Mouse (Mus musculus) embryo, embryonic 10 days (tissue): ENCODE measurements around the gene Bfsp2.

Experiments used
- DNase-seq: peaks from one replicate; pipeline ENCODE4 v3.0.0-alpha.2; 2015; ENCODE audit warnings: low spot score

The Bfsp2 gene

DNA sequence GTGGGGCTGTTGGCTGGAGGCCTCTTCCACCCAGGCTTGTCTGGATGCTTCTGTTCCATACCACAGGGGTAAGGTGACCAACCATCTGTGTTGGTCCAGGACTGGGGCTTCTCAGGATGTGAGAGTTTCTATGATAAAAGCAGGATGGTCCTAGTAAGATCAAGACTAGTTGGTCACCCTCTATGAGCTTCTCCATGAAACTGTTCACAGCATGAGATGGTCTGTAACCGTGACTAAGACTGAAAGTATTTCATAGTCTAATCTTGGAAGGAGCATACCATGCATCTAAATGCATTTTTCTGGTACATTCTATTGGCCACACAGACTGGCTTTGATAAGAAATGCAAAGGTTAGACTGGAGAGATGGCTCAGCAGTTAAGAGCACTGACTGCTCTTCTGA lies 96.6 kb downstream of the Bfsp2 start:
- DNase-seq: no peak

DNA sequence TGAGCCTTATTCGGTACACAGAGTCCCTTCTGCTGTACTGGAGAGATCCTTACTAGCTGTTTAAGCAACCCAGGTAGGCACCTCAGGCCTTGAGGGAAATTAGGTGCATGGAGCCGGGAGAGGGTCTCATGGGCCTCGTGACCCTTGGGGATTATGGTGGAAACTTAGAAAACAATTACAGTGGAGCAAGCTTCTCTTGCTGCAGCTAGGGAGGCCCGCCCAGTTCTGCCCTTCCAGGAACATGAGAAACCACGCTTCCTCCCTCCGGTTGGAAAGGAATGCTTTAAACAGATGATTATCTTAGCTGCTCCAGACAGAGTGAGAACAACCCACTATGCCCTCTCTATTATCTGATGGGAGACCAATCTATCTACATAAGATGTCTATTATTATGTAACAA lies 97.2 kb downstream of the Bfsp2 start:
- no peak for DNase-seq

DNA sequence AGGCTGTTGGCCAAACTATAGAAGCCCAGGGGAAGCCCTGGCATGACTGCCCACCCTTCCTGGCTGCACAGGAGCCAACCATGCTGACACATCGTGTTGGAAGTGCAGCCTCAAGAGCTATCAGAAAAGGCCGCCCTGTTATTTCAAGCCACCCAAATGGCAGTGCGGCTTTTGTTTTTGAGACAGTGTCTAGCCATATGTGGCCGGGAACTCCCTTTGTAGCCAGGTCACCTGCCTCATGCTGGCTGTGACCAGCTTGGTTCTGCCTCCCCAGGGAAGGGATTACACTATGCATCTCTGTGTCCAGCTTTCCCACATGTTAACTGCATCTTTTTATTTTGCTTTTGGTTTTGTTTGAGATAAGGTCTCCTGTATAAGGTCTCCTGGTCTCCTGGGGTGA lies 99.7 kb downstream of the Bfsp2 start:
- no peak for DNase-seq

DNA sequence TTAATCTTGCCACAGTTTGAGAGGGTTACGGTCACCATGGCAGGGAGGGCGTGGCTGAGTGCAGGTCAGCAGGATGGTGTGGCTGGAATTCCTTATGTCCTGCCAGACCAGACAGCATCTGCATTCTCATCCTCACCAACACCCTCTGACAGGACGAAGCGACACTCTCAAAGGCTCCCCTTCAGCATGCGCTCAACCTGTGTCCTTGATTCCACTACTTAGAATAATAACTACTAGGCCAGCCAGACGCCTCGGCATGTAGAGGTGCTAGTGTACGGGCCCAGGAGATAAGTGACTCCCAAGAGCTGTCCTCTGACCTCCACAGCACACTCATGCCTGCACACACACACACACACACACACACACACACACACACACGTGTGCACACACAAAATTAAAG lies 101.0 kb downstream of the Bfsp2 start:
- DNase-seq: no peak

DNA sequence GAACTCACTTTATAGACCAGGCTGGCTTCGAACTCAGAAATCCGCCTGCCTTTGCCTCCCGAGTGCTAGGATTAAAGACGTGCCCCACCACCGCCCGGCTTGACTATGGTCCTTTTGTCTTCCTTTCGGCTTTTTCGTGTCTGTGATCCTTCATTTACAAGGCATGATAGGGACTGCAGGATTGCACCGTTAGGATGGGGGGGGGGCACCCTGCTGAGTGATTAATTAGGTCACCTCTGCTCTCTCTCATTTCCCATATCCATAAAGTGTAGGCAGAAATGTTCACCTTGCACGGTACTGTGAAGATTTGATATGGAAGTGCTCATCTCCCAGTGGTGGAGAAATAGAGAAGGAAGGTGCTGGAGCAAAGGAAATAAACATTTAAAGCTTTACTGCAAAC lies 101.5 kb downstream of the Bfsp2 start:
- no peak for DNase-seq

DNA sequence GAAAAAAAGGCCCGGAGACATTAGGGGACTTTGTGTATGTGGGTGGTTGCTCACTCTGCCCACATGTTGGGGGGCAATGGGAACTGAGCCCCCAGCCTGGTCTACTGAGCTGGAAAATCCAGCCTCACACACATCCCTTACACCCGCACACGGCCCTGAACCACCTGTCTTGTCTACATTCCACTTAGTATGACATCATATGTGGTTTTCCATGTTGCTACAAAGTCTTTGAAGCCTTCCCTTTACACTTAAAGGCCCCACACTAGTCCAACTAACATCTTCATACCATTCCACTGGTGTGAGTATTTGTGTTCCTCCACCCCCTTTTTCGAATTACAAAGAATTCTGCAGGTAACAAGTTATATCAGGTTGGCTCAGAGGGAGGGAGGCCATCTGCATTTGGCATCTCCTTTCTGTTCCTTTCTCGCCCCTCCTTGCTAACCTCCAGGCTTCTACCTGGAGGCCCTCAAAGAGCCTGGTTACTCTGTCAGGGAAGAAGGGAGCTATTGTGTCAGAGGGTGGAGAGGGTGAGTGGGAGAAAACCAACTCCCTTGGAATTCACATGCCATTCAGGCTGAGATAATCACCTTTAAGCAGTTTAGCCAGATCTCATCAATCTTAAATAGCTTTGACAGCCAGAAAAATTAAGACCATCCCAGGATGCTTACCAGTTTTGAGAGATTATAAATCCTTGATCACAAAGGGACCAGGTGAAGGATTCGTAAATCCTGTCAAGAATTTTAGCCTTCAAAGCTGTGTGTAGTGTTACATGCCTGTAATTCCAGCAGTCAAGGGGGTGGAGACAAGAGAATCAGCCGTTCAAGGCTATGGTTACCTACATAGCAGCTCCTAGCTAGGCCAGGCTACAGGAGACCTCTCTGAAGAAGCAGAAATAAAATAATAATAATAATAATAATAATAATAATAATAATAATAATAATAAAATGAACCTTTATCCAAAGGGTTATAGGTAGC lies 103.6 kb downstream of the Bfsp2 start:
- DNase-seq: no peak
